Mouse (Mus musculus) myocyte (in vitro differentiated cells): Measurements from ENCODE around the gene Zbtb43.

Experiments used
- CEBPB ChIP-seq: IDR thresholded peaks from 2 replicates; pipeline ENCODE4 v1.6.1; 2011; ENCODE audit warnings: mild to moderate bottlenecking, moderate library complexity; ENCODE audit not compliant: poor library complexity, insufficient read depth, severe bottlenecking
- E2F4 ChIP-seq: IDR thresholded peaks from one replicate; pipeline ENCODE4 v1.6.1; 2011; ENCODE audit warnings: mild to moderate bottlenecking, control low read depth, moderate library complexity; ENCODE audit not compliant: insufficient read depth
- MAX ChIP-seq: IDR thresholded peaks from one replicate; pipeline ENCODE4 v1.6.1; 2011; ENCODE audit warnings: low read depth, mild to moderate bottlenecking, control low read depth
- MYOD1 ChIP-seq, 3 experiments: IDR thresholded peaks; one replicate each; pipeline ENCODE4 v1.6.1; 2011; ENCODE audit warnings: control low read depth in 2 of 3, low read depth in 2 of 3, mild to moderate bottlenecking in 2 of 3, moderate library complexity in 1 of 3; ENCODE audit not compliant: insufficient read length in 2 of 3, control insufficient read depth in 1 of 3
- MYOG ChIP-seq, 3 experiments: IDR thresholded peaks; one replicate each; pipeline ENCODE4 v1.6.1; 2011; ENCODE audit warnings: control low read depth in 2 of 3, low read depth in 2 of 3, mild to moderate bottlenecking in 2 of 3; ENCODE audit not compliant: insufficient read length in 2 of 3, control insufficient read depth in 1 of 3, insufficient read depth in 1 of 3
- POLR2A ChIP-seq: IDR thresholded peaks from one replicate; pipeline ENCODE4 v1.6.1; 2011; ENCODE audit warnings: low read depth, mild to moderate bottlenecking, control low read depth, moderate library complexity; ENCODE audit not compliant: insufficient read length
- REST ChIP-seq: IDR thresholded peaks from one replicate; pipeline ENCODE4 v1.6.1; 2011; ENCODE audit warnings: mild to moderate bottlenecking, control low read depth, moderate library complexity; ENCODE audit not compliant: insufficient read depth, insufficient read length
- SRF ChIP-seq: IDR thresholded peaks from one replicate; pipeline ENCODE4 v1.6.1; 2011; ENCODE audit warnings: low read depth; ENCODE audit not compliant: control insufficient read depth, insufficient read length
- TCF12 ChIP-seq: IDR thresholded peaks from one replicate; pipeline ENCODE4 v1.6.1; 2011; ENCODE audit warnings: mild to moderate bottlenecking, control low read depth; ENCODE audit not compliant: poor library complexity, insufficient read depth, severe bottlenecking
- USF1 ChIP-seq: IDR thresholded peaks from one replicate; pipeline ENCODE4 v1.6.1; 2011; ENCODE audit warnings: low read depth, mild to moderate bottlenecking, control low read depth, moderate library complexity

GRCm38 (mm10) chr2:33444862-33445261, 23.5 kb downstream of the Zbtb43 start:
- TF ChIP-seq POLR2A (no peak), E2F4 (no peak), REST (no peak), MAX (no peak), TCF12 (no peak), USF1 (no peak), MYOG (IDR thresholded peaks at IDR 0.05; ENCODE audit: control insufficient read depth in 1 of 3, insufficient read depth in 1 of 3, insufficient read length in 2 of 3, low read depth in 2 of 3) (no peak), MYOD1 (IDR thresholded peaks at IDR 0.05; ENCODE audit: control insufficient read depth in 1 of 3, insufficient read length in 2 of 3, low read depth in 2 of 3) (no peak), CEBPB (no peak), SRF (no peak)
